Mouse (Mus musculus): ENCODE data around the gene Fbxo24.
A peak's percentile ranks its signal among the peaks of the same experiment; 100 is the strongest.
"Not testable (repeated sequence)": the region's sequence is repeated elsewhere in the genome, so short reads cannot be mapped to it uniquely, and the experiment has no call there.

Fbxo24 gene

DNA sequence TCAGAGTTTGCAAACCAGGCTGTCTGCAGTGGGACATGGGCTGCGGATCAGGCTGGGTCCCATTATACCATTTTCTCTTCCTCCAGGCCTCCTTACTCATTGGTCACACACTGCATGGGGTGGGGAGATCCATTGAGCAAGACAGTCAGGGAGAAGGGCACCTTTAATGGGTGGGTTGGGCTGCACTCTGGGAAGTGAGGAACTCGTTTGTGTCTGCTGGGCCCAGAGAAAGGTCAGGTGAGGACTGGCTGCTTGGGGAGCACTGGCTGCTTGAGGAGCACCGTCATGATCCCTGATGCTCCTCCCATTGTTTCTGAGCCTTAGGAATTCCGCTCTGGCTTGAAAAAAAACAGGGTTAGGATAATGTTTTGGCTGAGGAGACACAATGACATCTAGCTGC is 14.1 kb upstream of the Fbxo24 start:
- DNase-seq (ENCODE audit: low read depth), result no peak

- DNase-seq (ENCODE audit: low read depth), result peak; percentile 63
Measured at GRCm38 (mm10) chr5:137641054-137641453, 12.3 kb upstream of the Fbxo24 start, which contains the start of gene Sap25. Sap25 (plus strand) TSS chr5:137641334.

DNA sequence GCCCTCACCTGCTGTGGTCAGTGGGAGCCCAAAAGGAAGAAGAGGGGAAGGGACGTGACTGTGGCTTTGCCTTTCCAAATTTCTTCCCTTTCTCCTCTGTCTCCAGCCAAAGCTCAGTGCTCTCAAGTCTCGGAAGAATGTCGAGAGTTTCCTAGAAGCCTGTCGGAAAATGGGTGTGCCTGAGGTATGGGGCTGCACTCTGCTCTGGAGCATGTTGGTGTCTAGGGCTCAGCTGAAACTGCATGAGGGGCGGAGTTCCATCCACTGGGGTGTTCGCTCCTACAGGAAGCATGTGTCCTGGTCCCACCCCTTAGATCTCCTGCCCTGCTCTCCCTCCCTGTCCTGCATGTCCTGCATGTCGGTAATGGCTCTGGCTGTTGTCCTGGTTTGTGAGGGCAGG is 10.7 kb upstream of the Fbxo24 start:
- DNase-seq (ENCODE audit: low read depth), result no peak

- no peak for DNase-seq (ENCODE audit: low read depth)
Measured at GRCm38 (mm10) chr5:137633397-137634084, 4.7 kb upstream of the Fbxo24 start.

GRCm38 (mm10) chr5:137631591-137631990 is 2.8 kb upstream of the Fbxo24 start:
- no peak for DNase-seq (ENCODE audit: low read depth)

GRCm38 (mm10) chr5:137631171-137631570 is 2.4 kb upstream of the Fbxo24 start:
- DNase-seq (ENCODE audit: low read depth), result peak; percentile 84

DNA sequence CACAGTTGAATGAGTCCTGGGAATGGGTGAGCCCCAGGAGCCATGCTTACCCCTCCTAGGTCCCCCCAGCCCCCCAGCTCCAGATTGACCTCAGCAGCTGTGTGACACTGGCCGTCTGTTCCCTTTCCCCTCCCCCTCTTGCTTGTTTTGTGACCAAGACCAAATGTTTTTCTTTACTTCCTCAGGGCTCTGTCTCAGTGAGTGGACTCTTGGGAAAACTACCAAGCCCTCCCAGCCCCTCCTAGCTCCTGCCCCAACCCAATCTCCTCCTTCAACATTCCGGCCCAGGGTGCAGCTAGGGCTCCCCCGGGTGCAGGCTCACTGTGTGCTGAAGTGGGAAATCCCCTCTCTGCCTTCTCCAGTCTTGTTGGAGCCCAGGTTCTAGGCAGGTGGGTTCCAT is 1.8 kb upstream of the Fbxo24 start:
- no peak for DNase-seq (ENCODE audit: low read depth)

- DNase-seq (ENCODE audit: low read depth), result peak; percentile 49
Measured at GRCm38 (mm10) chr5:137629906-137630545, 1.2 kb upstream of the Fbxo24 start.

GRCm38 (mm10) chr5:137629306-137629721 is 512 bp upstream of the Fbxo24 start:
- no peak for DNase-seq (ENCODE audit: low read depth)

DNA sequence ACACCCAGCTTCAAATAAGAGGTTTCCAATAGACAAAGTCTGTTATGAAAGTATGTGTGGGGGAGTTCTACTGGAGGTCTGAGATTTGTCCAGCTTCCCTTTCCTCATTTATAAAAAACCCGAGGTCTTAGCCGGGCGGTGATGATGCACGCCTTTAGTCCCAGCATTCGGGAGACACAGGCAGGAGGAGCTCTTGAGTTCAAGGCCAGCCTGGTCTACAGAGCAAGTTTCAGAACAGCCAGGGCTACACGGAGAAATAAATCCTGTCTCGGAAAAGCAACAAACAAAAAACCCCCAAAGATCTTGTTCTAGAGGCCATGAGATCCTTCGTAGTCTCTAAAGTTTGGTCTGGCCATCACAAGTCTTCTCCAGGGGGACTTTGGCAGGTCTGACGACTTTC is 811 bp downstream of the Fbxo24 start:
- DNase-seq (ENCODE audit: low read depth), result no peak

DNA sequence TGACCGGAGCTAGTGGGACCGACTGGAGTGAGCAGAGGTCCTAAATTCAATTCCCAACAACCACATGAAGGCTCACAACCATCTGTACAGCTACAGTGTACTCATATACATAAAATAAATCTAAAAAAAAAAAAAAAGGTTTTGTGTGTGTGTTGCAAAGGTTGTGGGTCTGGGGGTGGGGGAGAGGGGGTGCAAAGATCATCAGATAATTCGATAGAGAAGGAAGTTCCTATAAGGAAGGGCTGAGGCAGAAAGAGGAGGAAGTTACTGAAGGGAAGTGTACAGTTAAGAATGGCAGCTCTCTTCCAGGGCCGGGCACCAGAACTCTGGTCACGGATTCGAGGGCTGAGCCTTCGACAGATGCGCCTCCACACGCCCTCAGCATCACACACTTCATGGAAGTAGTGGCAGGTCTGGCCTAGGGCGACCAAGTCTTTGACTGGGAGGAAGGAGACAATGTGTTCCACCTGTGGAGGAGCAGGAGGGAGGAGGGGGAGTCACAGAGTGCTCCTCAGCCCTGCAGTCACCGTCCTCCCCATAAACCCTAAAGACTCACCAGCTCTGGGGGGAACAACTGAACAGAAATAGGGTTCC is 4.8 kb downstream of the Fbxo24 start:
- DNase-seq (ENCODE audit: low read depth), result no peak

DNA sequence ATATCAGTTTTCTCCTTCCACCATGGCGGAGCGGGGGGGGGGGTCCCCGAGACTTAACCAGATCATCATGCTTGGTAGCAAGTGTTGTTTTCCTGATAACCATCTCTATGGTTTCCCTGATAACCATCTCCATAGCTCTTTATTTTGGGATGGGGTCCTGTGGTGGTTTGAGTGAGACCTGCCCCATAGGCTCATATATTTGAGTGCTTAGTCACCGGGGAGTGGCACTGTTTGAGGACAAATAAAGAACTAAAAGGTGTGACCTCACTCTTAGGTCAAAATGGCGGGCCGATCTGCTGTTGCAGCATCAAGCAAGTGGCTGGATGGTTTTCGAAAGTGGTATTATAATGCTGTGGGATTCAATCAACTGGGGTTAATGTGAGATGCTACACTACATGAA is 13.5 kb downstream of the Fbxo24 start:
- DNase-seq (ENCODE audit: low read depth), result no peak

GRCm38 (mm10) chr5:137614921-137615320 is 13.9 kb downstream of the Fbxo24 start:
- not testable (repeated sequence) for DNase-seq (ENCODE audit: low read depth)

DNA sequence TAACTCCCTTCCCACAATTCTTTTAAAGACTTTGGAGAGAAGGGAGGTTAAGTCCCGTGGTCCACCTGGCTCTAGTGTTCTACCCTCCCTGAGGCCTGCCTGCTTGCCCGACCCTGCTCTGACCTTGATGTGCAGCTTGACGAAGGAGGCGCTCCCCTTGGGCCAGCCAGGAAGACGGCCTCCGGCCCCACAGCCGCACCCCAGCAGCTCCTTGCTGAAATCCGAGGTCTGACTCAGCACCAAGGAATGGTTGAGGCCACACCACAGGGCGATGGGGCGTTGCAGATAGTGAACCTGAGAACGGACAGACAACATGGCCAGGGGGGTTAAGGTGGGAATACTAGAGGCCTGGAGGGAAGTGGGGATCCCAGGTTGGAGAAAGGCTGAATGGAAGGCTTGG is 15.3 kb downstream of the Fbxo24 start, which contains the start of gene Pcolce:
Pcolce (minus strand) TSS at position 235 of the 400 bp plus-strand sequence.
- DNase-seq (ENCODE audit: low read depth), result no peak

DNA sequence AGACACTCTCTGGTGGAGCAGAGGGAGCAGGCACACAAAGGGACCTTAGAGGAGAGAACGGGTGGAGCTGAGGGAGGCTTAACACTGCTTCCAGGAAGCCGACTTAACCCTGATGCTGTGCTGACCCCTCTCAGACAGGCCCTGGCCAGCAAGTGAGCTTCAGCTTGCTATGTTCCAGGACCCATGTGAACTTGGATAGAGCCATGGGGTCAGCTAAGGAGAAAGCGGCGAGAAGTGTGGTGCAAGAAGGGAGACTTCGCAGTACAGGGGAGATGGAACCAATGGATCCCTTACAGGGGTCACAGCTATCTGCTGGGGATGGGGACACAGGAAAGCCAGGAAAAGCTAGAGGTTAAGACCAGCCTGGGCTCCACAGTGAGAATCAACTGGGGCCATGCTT is 15.7 kb downstream of the Fbxo24 start:
- no peak for DNase-seq (ENCODE audit: low read depth)

DNA sequence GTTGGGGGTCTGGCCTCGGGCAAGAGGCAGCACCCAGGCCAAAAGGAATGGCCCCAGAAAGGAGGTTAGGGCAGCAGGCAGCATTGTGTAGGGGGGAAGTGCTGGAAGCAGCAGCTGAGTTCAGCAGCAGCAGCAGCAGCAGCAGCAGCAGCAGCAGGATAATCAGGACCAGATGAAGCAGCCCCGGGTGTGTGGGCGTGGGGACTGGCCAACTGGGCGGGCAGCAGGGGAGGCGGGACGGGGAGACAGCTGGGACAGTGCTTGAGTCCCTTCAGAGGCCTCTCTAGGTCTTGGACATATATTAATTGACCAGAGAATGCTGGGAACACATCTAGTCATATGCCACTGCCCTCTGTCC is 17.6 kb downstream of the Fbxo24 start:
- no peak for DNase-seq (ENCODE audit: low read depth)

DNA sequence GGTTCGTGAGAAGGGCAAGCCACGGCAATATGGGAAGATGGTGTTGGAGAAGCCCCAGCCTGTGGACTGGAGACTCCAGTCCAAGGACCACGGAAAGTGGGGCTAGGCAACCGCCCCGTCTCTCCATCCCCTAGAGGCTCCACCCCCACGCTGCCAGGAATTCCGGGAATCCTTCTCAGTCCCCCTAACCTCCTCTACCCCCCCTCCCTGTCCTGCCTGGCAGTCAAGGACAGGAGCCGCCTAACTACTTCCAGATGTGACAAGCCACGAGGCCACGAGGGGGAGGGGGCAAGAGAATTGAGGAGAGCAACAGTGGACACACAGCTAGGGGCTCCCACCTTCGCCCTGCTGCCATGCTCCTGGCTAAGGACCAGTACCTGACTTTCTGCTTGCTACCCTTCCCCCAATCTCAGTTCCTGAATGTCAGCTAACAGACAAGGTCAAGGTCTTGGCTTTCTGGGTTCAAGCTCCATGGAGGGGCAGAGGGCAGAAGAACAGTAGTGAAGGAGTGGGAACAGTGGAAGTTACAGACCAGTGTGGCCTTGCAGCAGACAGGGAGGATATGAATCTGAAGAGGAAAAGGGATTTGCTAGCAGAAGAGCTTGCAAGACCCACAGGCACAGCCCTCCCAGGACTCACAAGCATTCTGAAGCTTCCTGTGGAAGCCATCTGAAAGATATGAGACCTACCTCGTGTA is 18.1 kb downstream of the Fbxo24 start:
- no peak for DNase-seq (ENCODE audit: low read depth)

DNA sequence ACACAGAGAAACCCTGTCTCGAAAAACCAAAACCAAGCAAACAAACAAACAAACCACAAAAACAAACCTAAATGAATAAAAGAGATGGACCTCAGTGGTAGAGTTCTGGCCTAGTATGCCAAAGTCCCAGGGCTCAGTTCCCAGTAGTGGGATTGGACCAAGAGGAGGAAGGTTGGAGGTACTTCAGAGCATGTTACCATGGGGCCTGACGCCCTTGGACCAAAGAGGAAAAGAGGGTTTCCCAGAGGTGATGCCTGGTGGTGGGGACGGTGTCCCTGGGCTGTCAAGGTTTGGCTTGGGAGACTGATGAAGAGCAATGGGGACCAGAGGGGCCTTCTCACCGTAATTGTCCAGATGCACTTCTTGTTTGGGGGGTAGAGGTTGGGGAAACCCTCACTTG is 18.7 kb downstream of the Fbxo24 start:
- DNase-seq (ENCODE audit: low read depth), result no peak

DNA sequence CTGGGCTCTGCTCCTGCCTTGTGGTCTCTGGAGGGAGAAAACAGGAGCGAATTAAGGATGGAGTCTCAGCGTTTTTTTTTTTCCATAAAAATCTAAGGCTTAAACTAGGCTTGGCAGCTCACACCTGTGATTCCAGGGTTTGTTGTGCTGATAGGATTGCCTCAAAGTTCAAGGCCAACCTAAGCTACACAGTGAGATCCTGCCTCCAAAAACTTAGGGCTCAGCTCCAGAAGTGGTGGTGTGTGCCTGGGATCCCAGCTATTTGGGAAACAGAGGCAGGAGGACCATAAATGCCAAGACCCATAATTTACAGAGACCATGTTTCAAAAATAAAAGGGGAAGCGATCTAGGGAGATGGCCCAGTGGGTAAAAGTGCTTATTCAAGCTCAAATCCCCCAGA is 19.5 kb downstream of the Fbxo24 start:
- no peak for DNase-seq (ENCODE audit: low read depth)

DNA sequence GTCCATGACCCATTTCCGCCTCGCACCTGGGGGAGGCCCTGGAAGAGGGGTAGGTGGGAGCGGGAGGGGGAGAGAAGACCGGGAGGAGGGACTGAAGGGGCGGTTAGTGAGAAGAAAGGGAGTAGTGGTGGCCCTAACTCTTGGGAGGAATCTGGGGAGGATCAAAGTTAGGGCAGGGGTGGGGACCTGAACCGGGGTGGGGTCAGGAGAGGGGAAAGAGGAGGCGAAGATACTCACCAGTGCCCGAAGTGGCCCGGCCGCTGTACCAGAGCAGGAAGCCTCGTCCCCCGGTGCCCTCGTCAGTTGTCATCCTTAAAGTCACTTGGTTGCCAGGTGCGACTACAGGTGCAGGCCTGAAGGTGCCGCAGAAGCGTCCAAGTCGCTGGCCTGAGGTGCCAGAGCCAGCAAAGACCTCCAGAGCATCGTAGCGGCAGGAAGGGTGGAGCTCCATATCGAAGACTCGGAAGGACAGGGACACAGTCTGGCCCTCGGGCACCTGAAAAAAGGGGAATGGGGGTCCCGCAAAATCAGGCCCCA is 20.1 kb downstream of the Fbxo24 start:
- no peak for DNase-seq (ENCODE audit: low read depth)

DNA sequence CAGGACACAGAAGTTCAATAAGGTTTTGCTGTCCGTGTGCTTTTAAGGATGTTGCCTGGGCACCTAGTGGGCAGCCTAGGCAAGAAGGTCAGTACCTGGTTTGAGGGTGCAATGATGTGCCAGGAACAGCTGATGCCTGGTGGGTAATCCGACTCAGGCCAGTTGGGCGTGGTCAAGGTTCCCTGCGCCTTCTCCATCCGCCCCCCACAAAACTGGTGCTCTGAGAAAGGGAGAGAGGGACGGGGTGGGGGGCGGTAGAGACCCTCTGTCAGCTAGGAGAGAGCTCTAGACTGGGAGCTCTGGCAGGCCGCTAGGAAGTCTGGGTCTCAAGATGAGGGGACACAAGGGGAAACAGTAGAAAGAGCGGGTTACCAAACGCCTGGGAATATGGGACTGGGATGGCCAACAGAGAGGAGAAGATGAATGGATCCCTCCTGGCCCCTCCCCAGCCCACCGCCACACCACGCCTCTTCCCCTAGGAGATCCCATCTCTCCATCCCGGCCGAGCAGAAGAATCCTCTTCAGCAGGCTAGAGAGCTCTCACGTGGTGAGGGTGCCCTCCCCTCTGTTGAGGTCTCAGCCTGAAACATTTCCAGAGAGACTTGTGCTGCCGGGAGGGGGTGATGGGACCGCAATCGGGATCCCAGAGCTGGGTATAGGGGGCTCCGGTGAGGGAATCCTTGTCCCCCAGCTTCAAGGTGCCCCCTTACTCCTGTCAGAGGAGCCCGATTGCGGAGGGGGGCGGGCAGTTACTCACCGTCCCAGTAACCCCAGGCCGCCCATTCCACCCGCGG is 20.7 kb downstream of the Fbxo24 start:
- no peak for DNase-seq (ENCODE audit: low read depth)

GRCm38 (mm10) chr5:137601365-137601729 is 27.5 kb downstream of the Fbxo24 start:
- no peak for DNase-seq (ENCODE audit: low read depth)

Data from naive thymus-derived CD4-positive, alpha-beta T cell, adult 2 months (primary cell).